Mouse (Mus musculus) bone marrow macrophage, adult 2 months (primary cell): Measurements from ENCODE around the gene Prdm12.

Experiments used
- CTCF ChIP-seq: IDR thresholded peaks from 2 replicates; pipeline ENCODE4 v1.5.1; 2012; ENCODE audit warnings: low read depth, mild to moderate bottlenecking, low read length, moderate library complexity
- POLR2A ChIP-seq: IDR thresholded peaks from 2 replicates; pipeline ENCODE4 v1.6.1; 2012; ENCODE audit warnings: mild to moderate bottlenecking, low read depth, low read length, borderline replicate concordance

GRCm38 (mm10) chr2:31681731-31682235 is 41.9 kb downstream of the Prdm12 start:
- TF ChIP-seq CTCF (no peak), POLR2A (no peak)
